Mouse (Mus musculus): ENCODE measurements at regions not wholly inside any gene's neighbourhood (a gene's known extent, or its start where the extent isn't known, plus 50 kb on each side); places are given as distances from the start of the nearest gene placed in this dataset.
"Not testable (repeated sequence)": the region's sequence is repeated elsewhere in the genome, so short reads cannot be mapped to it uniquely, and the experiment has no call there.

GRCm38 (mm10) chr17:4835065-4835705 is 158.9 kb upstream of the Arid1b start:
- ATAC-seq (replicated peaks; ENCODE audit: low FRiP score, poor library complexity, severe bottlenecking), result no peak

GRCm38 (mm10) chr17:4840123-4840522 is 154.0 kb upstream of the Arid1b start:
- ATAC-seq (replicated peaks; ENCODE audit: low FRiP score, poor library complexity, severe bottlenecking), result no peak

- ATAC-seq (replicated peaks; ENCODE audit: low FRiP score, poor library complexity, severe bottlenecking), result no peak
These were observed 135.8 kb upstream of the Arid1b start for GRCm38 (mm10) chr17:4858304-4858703.

- ATAC-seq (replicated peaks; ENCODE audit: low FRiP score, poor library complexity, severe bottlenecking), result no peak
These were observed 129.2 kb upstream of the Arid1b start for GRCm38 (mm10) chr17:4864901-4865300.

GRCm38 (mm10) chr17:4865621-4866020 is 128.5 kb upstream of the Arid1b start:
- ATAC-seq (replicated peaks; ENCODE audit: low FRiP score, poor library complexity, severe bottlenecking), result no peak

GRCm38 (mm10) chr17:4866026-4866896 is 127.9 kb upstream of the Arid1b start:
- no peak for ATAC-seq (replicated peaks; ENCODE audit: low FRiP score, poor library complexity, severe bottlenecking)

GRCm38 (mm10) chr17:4867083-4867482 is 127.0 kb upstream of the Arid1b start:
- ATAC-seq (replicated peaks; ENCODE audit: low FRiP score, poor library complexity, severe bottlenecking), result no peak

- ATAC-seq (replicated peaks; ENCODE audit: low FRiP score, poor library complexity, severe bottlenecking), result no peak
These were observed 126.2 kb upstream of the Arid1b start for GRCm38 (mm10) chr17:4867754-4868445.

- ATAC-seq (replicated peaks; ENCODE audit: low FRiP score, poor library complexity, severe bottlenecking), result no peak
These were observed 125.7 kb upstream of the Arid1b start for GRCm38 (mm10) chr17:4868446-4868825.

GRCm38 (mm10) chr17:4868861-4869260 is 125.3 kb upstream of the Arid1b start:
- no peak for ATAC-seq (replicated peaks; ENCODE audit: low FRiP score, poor library complexity, severe bottlenecking)

- no peak for ATAC-seq (replicated peaks; ENCODE audit: low FRiP score, poor library complexity, severe bottlenecking)
These were observed 122.9 kb upstream of the Arid1b start for GRCm38 (mm10) chr17:4871267-4871666.

GRCm38 (mm10) chr17:4874459-4874858 is 119.7 kb upstream of the Arid1b start:
- no peak for ATAC-seq (replicated peaks; ENCODE audit: low FRiP score, poor library complexity, severe bottlenecking)

- no peak for ATAC-seq (replicated peaks; ENCODE audit: low FRiP score, poor library complexity, severe bottlenecking)
These were observed 118.8 kb upstream of the Arid1b start for GRCm38 (mm10) chr17:4875086-4876046.

GRCm38 (mm10) chr17:4876431-4876830 is 117.7 kb upstream of the Arid1b start:
- ATAC-seq (replicated peaks; ENCODE audit: low FRiP score, poor library complexity, severe bottlenecking), result no peak

GRCm38 (mm10) chr17:4881473-4881872 is 112.7 kb upstream of the Arid1b start:
- no peak for ATAC-seq (replicated peaks; ENCODE audit: low FRiP score, poor library complexity, severe bottlenecking)

- no peak for ATAC-seq (replicated peaks; ENCODE audit: low FRiP score, poor library complexity, severe bottlenecking)
These were observed 110.0 kb upstream of the Arid1b start for GRCm38 (mm10) chr17:4884083-4884482.

GRCm38 (mm10) chr17:4884761-4885160 is 109.4 kb upstream of the Arid1b start:
- ATAC-seq (replicated peaks; ENCODE audit: low FRiP score, poor library complexity, severe bottlenecking), result no peak

GRCm38 (mm10) chr17:4887331-4887730 is 106.8 kb upstream of the Arid1b start:
- not testable (repeated sequence) for ATAC-seq (replicated peaks; ENCODE audit: low FRiP score, poor library complexity, severe bottlenecking)

- no peak for ATAC-seq (replicated peaks; ENCODE audit: low FRiP score, poor library complexity, severe bottlenecking)
These were observed 104.6 kb upstream of the Arid1b start for GRCm38 (mm10) chr17:4889577-4889976.

- ATAC-seq (replicated peaks; ENCODE audit: low FRiP score, poor library complexity, severe bottlenecking), result no peak
These were observed 104.0 kb upstream of the Arid1b start for GRCm38 (mm10) chr17:4890131-4890530.
